Mouse (Mus musculus) embryonic facial prominence, embryonic 11.5 days (tissue): Measurements from ENCODE around the gene Thbs1. TPM values are rescaled to one million over a fixed set of nuclear protein-coding genes. Genes with fewer than 3 reads are reported as not detected.

ENCODE experiments used
- ATAC-seq: fragments of 200-750 bp; cut with Nextera tagmentation; replicated peaks from 2 replicates; pipeline ENCODE4 v1.8.0; 2017; ENCODE audit warnings: low read depth; ENCODE audit not compliant: insufficient number of reproducible peaks, low FRiP score, low TSS enrichment
- DNase-seq: peaks from one replicate; pipeline ENCODE4 v3.0.0-alpha.2; 2015; ENCODE audit warnings: low spot score
- H3K27ac ChIP-seq: fragments of 300-500 bp; sonication (generic); replicated peaks from 2 replicates; pipeline ENCODE4 v1.5.1; 2014; ENCODE audit warnings: mild to moderate bottlenecking, low read depth, low read length, control low read depth
- H3K27me3 ChIP-seq: fragments of 300-500 bp; sonication (generic); 2 replicates; pipeline ENCODE4 v1.6.1; 2014; ENCODE audit warnings: mild to moderate bottlenecking, low read length, moderate library complexity, mixed read lengths; ENCODE audit not compliant: control insufficient read depth, insufficient read depth
- H3K36me3 ChIP-seq: fragments of 300-500 bp; sonication (generic); replicated peaks from 2 replicates; pipeline ENCODE4 v1.6.1; 2014; ENCODE audit warnings: low read depth, mild to moderate bottlenecking, low read length, moderate library complexity, mixed read lengths; ENCODE audit not compliant: control insufficient read depth, insufficient read depth
- H3K4me1 ChIP-seq: fragments of 300-500 bp; sonication (generic); 2 replicates; pipeline ENCODE4 v1.6.1; 2014; ENCODE audit warnings: low read length, mixed read lengths; ENCODE audit not compliant: control insufficient read depth, insufficient read depth
- H3K4me2 ChIP-seq: fragments of 300-500 bp; sonication (generic); 2 replicates; pipeline ENCODE4 v1.6.1; 2014; ENCODE audit warnings: low read depth, mild to moderate bottlenecking, control low read depth, low read length, moderate library complexity
- H3K4me3 ChIP-seq: fragments of 300-500 bp; sonication (generic); 2 replicates; pipeline ENCODE4 v1.5.1; 2014; ENCODE audit warnings: low read depth, low read length, control low read depth
- H3K9ac ChIP-seq: fragments of 300-500 bp; sonication (generic); replicated peaks from 2 replicates; pipeline ENCODE4 v1.6.1; 2014; ENCODE audit warnings: mild to moderate bottlenecking, control low read depth, low read length
- H3K9me3 ChIP-seq: fragments of 300-500 bp; sonication (generic); replicated peaks from 2 replicates; pipeline ENCODE4 v1.6.1; 2016; ENCODE audit warnings: mild to moderate bottlenecking, low read length, inconsistent platforms, mixed read lengths; ENCODE audit not compliant: control insufficient read depth
- WGBS: fragments of 180-500 bp; shearing (Covaris S2); extraction: QIAGEN DNeasy Blood & Tissue Kit; methylation state at CpG from one replicate; pipeline ENCODE4 v1.1.7; 2014; 5-methylcytosine and 5-hydroxymethylcytosine counted together
- polyA plus RNA-seq: library from polyadenylated mRNA; unstranded; fragments of >200 nt; fragmentation: Nextera tagmentation; extraction: Ambion mirVana; gene quantifications from 2 replicates; pipeline ENCODE4 v1.2.1, GENCODE M21; 2014

Thbs1 gene
- polyA plus RNA-seq, 1 experiment from 2014 or later: 50.7 TPM

DNA sequence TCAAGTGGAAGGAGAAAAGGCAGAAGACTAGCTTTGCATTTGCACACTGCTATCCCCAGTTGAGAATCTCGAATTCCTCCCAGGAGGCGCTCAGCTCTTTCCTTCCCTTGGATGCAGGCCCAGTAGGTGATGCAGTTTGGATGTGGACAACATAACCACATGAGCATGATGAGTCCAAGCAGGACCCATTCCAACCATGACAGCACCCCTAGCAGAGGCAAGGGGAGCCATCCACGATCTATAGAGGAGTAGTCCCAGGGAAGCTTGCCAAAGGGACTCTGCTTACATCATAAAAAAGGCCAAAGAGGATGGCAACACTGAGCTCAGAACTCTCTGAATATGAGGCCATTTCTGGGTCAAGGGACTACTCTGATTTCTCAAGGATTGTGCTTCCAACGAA lies 32.5 kb upstream of the Thbs1 start:
- DNase-seq (no peak), ATAC-seq (no peak)
- H3K4me2 ChIP-seq: no peak overlapping the region
- no peaks in the 10 kb centered on the region for H3K9me3 ChIP-seq
- H3K27ac ChIP-seq: no peak overlapping the region
- no peaks in the 10 kb centered on the region for H3K4me1 ChIP-seq
- 86% methylated on average over 4 of the region's 4 CpGs for WGBS
- no peak overlapping the region for H3K9ac ChIP-seq
- no peaks in the 10 kb centered on the region for H3K36me3 ChIP-seq
- no peak overlapping the region for H3K4me3 ChIP-seq
- H3K27me3 ChIP-seq: no peaks in the 10 kb centered on the region

DNA sequence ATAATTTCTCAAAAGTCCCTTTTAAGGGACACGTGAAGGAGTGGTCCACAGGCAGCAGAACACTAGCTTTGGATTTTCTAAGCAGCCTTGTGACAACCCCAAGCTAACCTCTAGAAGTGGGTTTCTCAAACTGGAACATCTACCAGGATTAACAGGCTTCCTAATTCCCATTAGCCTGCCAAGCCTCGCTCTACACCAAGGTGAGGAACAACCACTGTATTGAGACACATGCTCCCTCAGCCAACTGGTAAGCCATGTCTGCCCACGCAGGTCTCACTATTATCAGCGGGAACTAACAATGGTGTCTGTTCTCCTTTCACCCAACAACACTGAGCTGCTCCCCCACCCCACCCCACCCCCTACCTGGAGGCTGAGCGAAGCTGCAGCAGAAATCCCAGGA lies 30.1 kb upstream of the Thbs1 start:
- ATAC-seq: no peak
- no peak overlapping the region for H3K27ac ChIP-seq
- H3K36me3 ChIP-seq: no peaks in the 10 kb centered on the region
- WGBS: 80% methylated on average over 5 of the region's 5 CpGs
- no peak overlapping the region for H3K4me2 ChIP-seq
- no peaks in the 10 kb centered on the region for H3K9me3 ChIP-seq
- H3K9ac ChIP-seq: no peak overlapping the region
- H3K4me1 ChIP-seq: no peaks in the 10 kb centered on the region
- H3K4me3 ChIP-seq: no peak overlapping the region
- no peaks in the 10 kb centered on the region for H3K27me3 ChIP-seq
- no peak for DNase-seq

DNA sequence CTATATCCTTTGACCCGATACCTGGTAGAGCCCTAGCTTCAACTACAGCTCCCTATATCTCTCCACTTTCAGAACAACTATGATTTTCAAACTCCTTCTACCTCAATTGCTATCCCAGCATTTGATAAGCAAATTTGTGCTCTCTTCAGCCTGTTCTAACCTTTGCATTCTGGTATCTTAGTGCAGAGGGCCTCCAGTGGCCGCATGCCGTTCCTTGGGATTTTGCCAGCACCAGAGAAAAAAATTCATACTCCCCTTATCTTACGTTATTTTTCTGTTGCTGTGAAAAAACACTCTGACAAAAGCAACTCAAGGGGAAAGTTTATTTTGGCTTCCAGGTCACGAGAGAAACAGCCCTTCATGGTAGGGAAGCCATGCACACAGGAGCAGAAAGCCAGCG lies 28.0 kb upstream of the Thbs1 start:
- H3K4me3 ChIP-seq: no peak overlapping the region
- H3K4me1 ChIP-seq: no peaks in the 10 kb centered on the region
- DNase-seq: no peak
- ATAC-seq: no peak
- WGBS: 93% methylated on average over 6 of the region's 6 CpGs
- H3K4me2 ChIP-seq: no peak overlapping the region
- no peak overlapping the region for H3K27ac ChIP-seq
- H3K27me3 ChIP-seq: no peaks in the 10 kb centered on the region
- no peak overlapping the region for H3K9ac ChIP-seq
- H3K9me3 ChIP-seq: no peaks in the 10 kb centered on the region
- H3K36me3 ChIP-seq: no peaks in the 10 kb centered on the region

DNA sequence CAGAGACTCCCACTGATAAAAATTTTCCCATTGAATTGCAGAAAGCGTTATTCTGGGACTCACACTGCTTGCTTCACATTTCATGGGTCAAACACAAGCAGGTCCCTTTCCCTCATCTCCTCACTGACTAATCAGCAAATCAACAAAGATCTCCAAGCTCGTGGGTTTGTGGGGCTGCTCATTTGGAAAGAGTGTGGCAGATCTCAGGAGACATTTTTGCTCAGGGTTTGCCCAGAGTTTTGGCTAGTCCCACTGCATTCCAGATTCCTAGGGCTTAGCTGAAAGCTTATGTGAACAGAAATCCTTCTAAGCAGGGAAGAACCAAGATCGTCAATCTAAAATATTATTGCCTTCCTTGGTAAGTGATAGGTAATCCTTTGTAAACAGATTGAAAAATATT lies 27.0 kb upstream of the Thbs1 start:
- H3K9me3 ChIP-seq: no peaks in the 10 kb centered on the region
- H3K36me3 ChIP-seq: no peaks in the 10 kb centered on the region
- H3K4me2 ChIP-seq: no peak overlapping the region
- no peak for ATAC-seq
- no peak for DNase-seq
- H3K4me1 ChIP-seq: no peaks in the 10 kb centered on the region
- no peak overlapping the region for H3K27ac ChIP-seq
- no peak overlapping the region for H3K9ac ChIP-seq
- H3K4me3 ChIP-seq: no peak overlapping the region
- H3K27me3 ChIP-seq: no peaks in the 10 kb centered on the region
- 74% methylated on average over 3 of the region's 3 CpGs for WGBS

DNA sequence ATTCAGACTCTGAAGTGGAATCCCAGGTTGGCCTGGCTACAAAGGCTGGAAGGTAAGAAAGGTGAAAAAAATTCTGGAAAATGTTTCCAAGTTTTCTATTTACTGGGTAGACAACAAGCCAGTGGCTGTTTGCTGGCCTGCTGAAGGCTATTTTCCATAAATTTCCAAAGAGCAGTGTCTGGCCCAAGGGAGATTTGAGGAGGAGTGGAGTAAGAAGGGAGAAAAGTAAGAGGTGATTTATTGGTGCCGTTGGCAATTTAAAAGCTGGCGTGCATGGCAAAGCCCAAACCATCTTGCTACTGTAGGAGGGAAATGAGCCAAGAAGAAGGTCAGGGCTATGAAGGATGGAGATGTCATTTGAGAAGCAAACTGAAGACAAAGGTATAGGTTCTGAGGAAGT lies 26.0 kb upstream of the Thbs1 start:
- H3K4me1 ChIP-seq: no peaks in the 10 kb centered on the region
- ATAC-seq (no peak), DNase-seq (no peak)
- H3K36me3 ChIP-seq: no peaks in the 10 kb centered on the region
- no peaks in the 10 kb centered on the region for H3K9me3 ChIP-seq
- H3K4me2 ChIP-seq: no peak overlapping the region
- H3K27ac ChIP-seq: no peak overlapping the region
- no peak overlapping the region for H3K9ac ChIP-seq
- H3K27me3 ChIP-seq: no peaks in the 10 kb centered on the region
- 96% methylated on average over 2 of the region's 2 CpGs for WGBS
- H3K4me3 ChIP-seq: no peak overlapping the region

DNA sequence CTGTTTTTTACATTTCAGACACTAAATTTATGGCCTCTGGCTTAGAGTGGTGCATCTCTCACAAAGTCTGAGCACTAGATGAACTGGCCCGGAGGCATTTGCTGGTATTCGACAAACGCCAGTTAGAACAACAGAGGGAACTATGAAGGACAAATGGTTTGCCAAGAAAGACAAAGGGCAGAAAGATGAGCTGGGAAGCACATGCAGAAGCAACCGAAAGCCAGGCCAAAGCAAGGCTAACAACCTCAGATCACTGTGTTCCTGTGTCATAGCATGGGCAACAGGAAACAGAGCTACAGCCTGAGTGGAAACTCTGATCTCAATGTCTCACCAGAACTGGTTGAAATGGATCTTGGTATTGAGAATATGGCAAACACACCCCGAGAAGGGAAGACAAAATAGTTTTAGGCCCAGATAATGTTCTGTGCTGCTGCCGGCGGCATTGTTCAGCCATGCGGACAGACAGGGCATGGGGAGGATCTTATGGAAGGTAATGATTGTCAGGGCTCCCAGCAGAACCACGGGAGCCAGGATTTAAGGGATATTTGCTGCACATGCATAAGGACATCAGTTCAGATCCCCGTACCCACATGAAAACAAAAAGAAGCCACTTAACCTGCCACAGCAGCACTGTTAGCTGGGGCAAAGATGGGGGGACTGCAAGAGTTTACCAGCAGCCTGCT lies 24.5 kb upstream of the Thbs1 start:
- Histone ChIP-seq H3K36me3 (no peaks in the 10 kb centered on the region), H3K9ac (no peak overlapping the region), H3K27ac (no peak overlapping the region), H3K27me3 (no peaks in the 10 kb centered on the region), H3K4me1 (no peaks in the 10 kb centered on the region), H3K9me3 (no peaks in the 10 kb centered on the region), H3K4me2 (no peak overlapping the region), H3K4me3 (no peak overlapping the region)
- DNase-seq (no peak), ATAC-seq (no peak)
- WGBS: 82% methylated on average over 10 of the region's 10 CpGs

DNA sequence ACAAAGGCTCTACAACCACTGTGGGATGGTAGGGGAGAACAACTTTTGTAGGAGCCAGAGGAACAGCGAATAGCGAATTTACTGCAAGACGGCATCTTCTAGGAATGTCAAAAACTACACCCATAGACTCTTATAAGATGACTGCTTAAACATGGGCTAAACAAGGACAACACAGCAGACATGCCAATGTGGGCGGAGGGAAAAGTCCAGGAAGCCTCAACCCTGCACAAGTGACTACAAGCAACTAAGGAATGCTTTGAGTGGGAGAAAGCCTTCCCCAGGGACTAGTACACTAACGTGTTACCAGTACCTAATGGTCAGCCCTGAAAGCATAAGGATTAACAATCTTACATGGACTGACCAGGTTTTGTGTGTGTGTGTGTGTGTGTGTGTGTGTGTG lies 20.4 kb upstream of the Thbs1 start:
- 88% methylated on average over 5 of the region's 5 CpGs for WGBS
- Histone ChIP-seq H3K9ac (no peak overlapping the region), H3K36me3 (no peaks in the 10 kb centered on the region), H3K4me2 (no peak overlapping the region), H3K9me3 (no peaks in the 10 kb centered on the region), H3K4me1 (no peaks in the 10 kb centered on the region), H3K27ac (no peak overlapping the region), H3K27me3 (no peaks in the 10 kb centered on the region), H3K4me3 (no peak overlapping the region)
- ATAC-seq (no peak), DNase-seq (no peak)

DNA sequence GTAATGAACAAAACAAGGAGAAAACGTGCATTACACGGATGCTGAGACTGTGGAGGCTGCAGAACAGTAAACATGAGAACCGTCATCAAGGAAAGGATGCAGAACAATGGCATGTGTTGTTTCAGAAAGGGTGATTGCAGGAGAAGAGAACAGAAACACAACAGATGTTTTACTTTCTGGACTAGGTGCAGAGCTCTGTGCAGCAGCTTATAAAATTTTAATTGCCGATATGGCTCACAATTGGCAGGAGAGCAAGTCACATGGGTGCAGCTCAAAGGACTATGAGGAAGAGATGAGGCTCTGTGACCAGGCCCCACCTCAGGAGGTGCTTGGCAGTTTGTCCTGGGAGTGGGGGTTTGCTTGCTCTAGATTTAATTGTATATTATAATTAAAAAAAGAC lies 12.6 kb upstream of the Thbs1 start:
- WGBS: 78% methylated on average over 4 of the region's 4 CpGs
- DNase-seq: no peak
- no peak for ATAC-seq
- H3K27ac ChIP-seq: no peak overlapping the region
- no peaks in the 10 kb centered on the region for H3K27me3 ChIP-seq
- H3K4me2 ChIP-seq: no peak overlapping the region
- no peaks in the 10 kb centered on the region for H3K9me3 ChIP-seq
- no peak overlapping the region for H3K4me3 ChIP-seq
- H3K9ac ChIP-seq: no peak overlapping the region
- no peaks in the 10 kb centered on the region for H3K36me3 ChIP-seq
- no peaks in the 10 kb centered on the region for H3K4me1 ChIP-seq
